Mouse (Mus musculus): ENCODE results near the gene Scd4.

Gene Scd4

GRCm38 (mm10) chr19:44382682-44383321 is 49.9 kb downstream of the Scd4 start:
- DNase-seq (ENCODE audit: low spot score): no peak

GRCm38 (mm10) chr19:44385887-44386498 is 53.1 kb downstream of the Scd4 start:
- no peak for DNase-seq (ENCODE audit: low spot score)

GRCm38 (mm10) chr19:44387089-44387671 is 54.3 kb downstream of the Scd4 start:
- no peak for DNase-seq (ENCODE audit: low spot score)

- DNase-seq (ENCODE audit: low spot score): no peak
Observed at GRCm38 (mm10) chr19:44387746-44388474, 55.0 kb downstream of the Scd4 start.

- DNase-seq (ENCODE audit: low spot score): peak; percentile 91
Observed at GRCm38 (mm10) chr19:44388475-44389428, 55.9 kb downstream of the Scd4 start.

- no peak for DNase-seq (ENCODE audit: low spot score)
Observed at GRCm38 (mm10) chr19:44389507-44389906, 56.6 kb downstream of the Scd4 start.

- DNase-seq (ENCODE audit: low spot score): no peak
Observed at GRCm38 (mm10) chr19:44391856-44392255, 59.0 kb downstream of the Scd4 start.

- no peak for DNase-seq (ENCODE audit: low spot score)
Observed at GRCm38 (mm10) chr19:44392339-44393009, 59.6 kb downstream of the Scd4 start.

- DNase-seq (ENCODE audit: low spot score): no peak
Observed at GRCm38 (mm10) chr19:44393962-44394422, 61.1 kb downstream of the Scd4 start.

- no peak for DNase-seq (ENCODE audit: low spot score)
Observed at GRCm38 (mm10) chr19:44394972-44395371, 62.1 kb downstream of the Scd4 start.

Measured in layer of hippocampus, adult 11-12 months (tissue).